Comparison of ENCODE assay signal across 13 mouse cellular contexts in genomic region chr3:138208821-138209220, GRCm38 (mm10).
DNase-seq lines count a peak whose midpoint lies in the region.
"Had no signal": no experiment of that assay in that cellular context is flagged by ENCODE, and none has a peak within 500 bp of the region (broad histone marks: within the 10 kb centered on the region; RNA-seq: fewer than 3 reads in every experiment).

No protein-coding gene starts in this region.

- DNase-seq in fat pad, adult 2 months (ENCODE audit: extremely low read depth, low read depth, low spot score) = peak; percentile 98
- DNase-seq in spleen, postnatal 14 days (ENCODE audit: low spot score in 2 of 2) = no peak
- DNase-seq: adrenal gland, adult 2 months; adrenal gland, adult 8-10 months; adrenal gland, postnatal 10 days; adrenal gland, postnatal 14 days; adrenal gland, postnatal 25 days; adrenal gland, postnatal 36 days; B cell, adult 2 months; cerebellum, adult 11 months; cerebellum, adult 11-12 months; cerebellum, adult 18-20 months; cerebellum, adult 2 months had no signal
